Mouse (Mus musculus) limb, embryonic 14.5 days (tissue): ENCODE measurements around the gene Inpp5d. TPM values are rescaled to one million over a fixed set of nuclear protein-coding genes. Genes with fewer than 3 reads are reported as not detected.

Experiments
- ATAC-seq: fragments of 200-750 bp; cut with Nextera tagmentation; 2 replicates; pipeline ENCODE4 v1.8.0; 2017; ENCODE audit warnings: low read depth, moderate number of reproducible peaks, moderate TSS enrichment; ENCODE audit not compliant: low FRiP score
- DNase-seq: peaks from one replicate; pipeline ENCODE4 v3.0.0-alpha.2; 2015; ENCODE audit warnings: low spot score
- H3K27ac ChIP-seq: fragments of 300-500 bp; sonication (generic); replicated peaks from 2 replicates; pipeline ENCODE4 v1.5.1; 2014; ENCODE audit warnings: low read depth, mild to moderate bottlenecking, low read length, moderate library complexity, mixed read lengths
- H3K27me3 ChIP-seq: fragments of 300-500 bp; sonication (generic); 2 replicates; pipeline ENCODE4 v1.6.1; 2014; ENCODE audit warnings: low read length, mixed read lengths; ENCODE audit not compliant: control insufficient read depth, insufficient read depth
- H3K36me3 ChIP-seq: fragments of 300-500 bp; sonication (generic); 2 replicates; pipeline ENCODE4 v1.6.1; 2014; ENCODE audit warnings: mild to moderate bottlenecking, low read length, moderate library complexity, mixed read lengths; ENCODE audit not compliant: control insufficient read depth, insufficient read depth
- H3K4me1 ChIP-seq: fragments of 300-500 bp; sonication (generic); 2 replicates; pipeline ENCODE4 v1.6.1; 2014; ENCODE audit warnings: antibody characterized with exemption, low read length, mixed read lengths; ENCODE audit not compliant: control insufficient read depth, insufficient read depth
- H3K4me2 ChIP-seq: fragments of 300-500 bp; sonication (generic); replicated peaks from 2 replicates; pipeline ENCODE4 v1.6.1; 2014; ENCODE audit warnings: low read depth, mild to moderate bottlenecking, low read length, moderate library complexity; ENCODE audit not compliant: severe bottlenecking
- H3K4me3 ChIP-seq: fragments of 300-500 bp; sonication (generic); replicated peaks from 2 replicates; pipeline ENCODE4 v1.5.1; 2014; ENCODE audit warnings: low read length
- H3K9ac ChIP-seq: fragments of 300-500 bp; sonication (generic); 2 replicates; pipeline ENCODE4 v1.6.1; 2014; ENCODE audit warnings: mild to moderate bottlenecking, low read depth, low read length, moderate library complexity; ENCODE audit not compliant: severe bottlenecking
- H3K9me3 ChIP-seq: fragments of 300-500 bp; sonication (generic); 2 replicates; pipeline ENCODE4 v1.6.1; 2016; ENCODE audit warnings: low read length; ENCODE audit not compliant: control insufficient read depth
- POLR2A ChIP-seq: fragments of 200-500 bp; IDR thresholded peaks from 2 replicates; pipeline ENCODE4 v1.8.0; 2012; ENCODE audit warnings: inconsistent platforms, mild to moderate bottlenecking, moderate library complexity, borderline replicate concordance; ENCODE audit not compliant: insufficient read depth, insufficient read length; ENCODE audit errors: extremely low read depth
- WGBS: fragments of 180-500 bp; shearing (Covaris S2); extraction: QIAGEN DNeasy Blood & Tissue Kit; methylation state at CpG from one replicate; pipeline ENCODE4 v1.1.7; 2014; 5-methylcytosine and 5-hydroxymethylcytosine counted together
- polyA plus RNA-seq, 2 experiments: library from polyadenylated mRNA; depleted of rRNA in 1 of 2; stranded (reverse) in 1 of 2; unstranded in 1 of 2; fragments of >200 nt; fragmentation: Nextera tagmentation in 1 of 2; extraction: Ambion mirVana in 1 of 2; gene quantifications; 2 replicates each; pipeline versions ENCODE4 v1.2.1 to v1.2.3; 2012 to 2014

Gene Inpp5d
- polyA plus RNA-seq, 2 experiments: 5.9 to 9.7 TPM

DNA sequence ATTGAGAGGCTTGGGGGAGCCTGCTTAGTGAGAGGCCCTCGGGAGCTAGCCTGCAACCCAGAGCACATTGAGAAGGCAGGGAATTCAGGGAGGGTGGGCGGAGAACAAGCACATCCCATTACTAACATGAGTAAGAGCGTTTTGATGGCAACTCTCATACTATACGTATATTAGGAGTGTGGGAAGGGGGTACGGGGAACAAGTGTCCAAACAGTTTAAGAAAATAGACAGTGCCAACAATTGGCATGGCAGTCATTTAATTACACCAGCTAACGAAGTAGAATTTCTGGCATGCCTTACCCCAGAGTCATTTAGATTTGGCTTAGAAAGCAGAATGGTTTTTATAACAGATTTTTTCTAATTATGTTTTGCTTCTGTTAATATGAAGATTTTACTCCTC, 109.7 kb downstream of the Inpp5d start:
- no peak overlapping the region for H3K9ac ChIP-seq
- H3K27me3 ChIP-seq: no peaks in the 10 kb centered on the region
- no peak for TF ChIP-seq POLR2A
- WGBS: 77% methylated on average over 6 of the region's 6 CpGs
- no peak overlapping the region for H3K27ac ChIP-seq
- H3K9me3 ChIP-seq: no peaks in the 10 kb centered on the region
- no peaks in the 10 kb centered on the region for H3K36me3 ChIP-seq
- ATAC-seq (no peak), DNase-seq (no peak)
- H3K4me3 ChIP-seq: no peak overlapping the region
- H3K4me2 ChIP-seq: no peak overlapping the region
- no peaks in the 10 kb centered on the region for H3K4me1 ChIP-seq

DNA sequence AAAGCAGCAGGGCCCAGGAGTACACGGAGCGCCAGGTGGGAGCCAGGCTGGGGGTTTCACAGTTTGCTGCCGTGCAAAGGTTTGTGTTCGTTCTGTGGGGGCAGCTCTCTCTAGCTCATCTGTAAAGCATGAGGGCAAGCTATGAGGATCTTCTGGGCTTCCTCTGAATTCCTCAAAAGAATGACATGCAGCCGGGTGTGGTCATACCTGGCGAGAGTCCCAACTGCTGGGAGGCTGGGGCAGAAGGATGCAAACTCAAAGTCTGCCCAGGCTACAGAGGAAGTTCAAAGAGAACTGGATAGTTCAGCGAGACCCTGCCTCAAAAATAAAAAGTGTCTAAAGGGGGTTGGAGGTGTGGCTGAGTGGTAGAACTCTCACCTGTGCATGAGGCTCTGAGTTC, 110.2 kb downstream of the Inpp5d start:
- H3K4me3 ChIP-seq: no peak overlapping the region
- H3K4me2 ChIP-seq: no peak overlapping the region
- no peaks in the 10 kb centered on the region for H3K36me3 ChIP-seq
- no peaks in the 10 kb centered on the region for H3K4me1 ChIP-seq
- H3K9ac ChIP-seq: no peak overlapping the region
- DNase-seq (no peak), ATAC-seq (no peak)
- H3K27me3 ChIP-seq: no peaks in the 10 kb centered on the region
- no peaks in the 10 kb centered on the region for H3K9me3 ChIP-seq
- H3K27ac ChIP-seq: no peak overlapping the region
- no peak for TF ChIP-seq POLR2A
- 79% methylated on average over 7 of the region's 7 CpGs for WGBS

DNA sequence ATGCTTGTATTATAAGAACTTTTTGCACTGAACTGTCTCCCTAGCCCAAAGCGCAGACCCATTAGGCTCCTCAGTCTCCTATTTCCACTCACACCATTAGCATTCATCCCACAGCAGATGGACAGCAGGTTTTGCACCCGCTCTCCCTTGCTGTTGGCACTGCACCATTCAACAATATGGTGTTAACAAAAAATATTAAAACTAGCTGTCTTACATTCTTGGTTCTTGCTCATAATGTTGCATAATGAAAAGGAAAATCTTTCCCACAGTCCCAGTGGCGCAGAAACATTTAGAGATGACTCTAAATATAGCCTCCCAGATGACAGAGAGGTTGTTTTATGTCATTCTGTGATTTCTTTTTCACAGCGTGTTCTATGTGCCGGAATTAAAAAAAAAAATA, 113.1 kb downstream of the Inpp5d start:
- no peak for ATAC-seq
- TF ChIP-seq POLR2A: no peak

DNA sequence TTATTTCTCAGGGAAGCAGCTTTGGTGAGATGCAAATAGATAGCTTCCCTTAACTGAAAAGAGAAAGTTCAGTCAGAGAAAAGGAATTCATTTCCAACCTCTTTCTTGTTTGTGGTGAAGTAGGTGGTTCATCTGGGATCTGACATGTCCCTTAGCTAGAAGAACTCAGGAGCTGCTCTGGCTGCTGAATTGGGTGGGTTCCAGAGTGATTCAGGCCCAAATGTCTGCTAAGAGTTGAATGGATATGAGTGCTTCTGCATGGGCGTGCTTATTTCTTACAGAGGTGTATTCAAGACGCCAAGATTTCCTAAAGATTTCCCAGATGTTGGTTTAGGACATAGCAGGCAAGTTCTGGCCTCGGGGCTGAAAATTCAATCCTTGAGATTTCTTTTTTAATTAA, 114.0 kb downstream of the Inpp5d start:
- Histone ChIP-seq H3K27me3 (no peaks in the 10 kb centered on the region), H3K4me3 (no peak overlapping the region), H3K9me3 (no peaks in the 10 kb centered on the region), H3K27ac (no peak overlapping the region), H3K4me2 (no peak overlapping the region), H3K36me3 (no peaks in the 10 kb centered on the region), H3K4me1 (no peaks in the 10 kb centered on the region), H3K9ac (no peak overlapping the region)
- ATAC-seq (no peak), DNase-seq (no peak)
- 79% methylated on average over 3 of the region's 3 CpGs for WGBS
- TF ChIP-seq POLR2A: no peak

More for the DNA sequence above, 113.1 kb downstream of the Inpp5d start:
- Histone ChIP-seq H3K9me3 (no peaks in the 10 kb centered on the region), H3K4me2 (no peak overlapping the region), H3K4me3 (no peak overlapping the region), H3K27ac (no peak overlapping the region), H3K27me3 (no peaks in the 10 kb centered on the region), H3K4me1 (no peaks in the 10 kb centered on the region), H3K9ac (no peak overlapping the region), H3K36me3 (no peaks in the 10 kb centered on the region)
- no peak for DNase-seq
- WGBS: 87% methylated on average over 5 of the region's 5 CpGs

DNA sequence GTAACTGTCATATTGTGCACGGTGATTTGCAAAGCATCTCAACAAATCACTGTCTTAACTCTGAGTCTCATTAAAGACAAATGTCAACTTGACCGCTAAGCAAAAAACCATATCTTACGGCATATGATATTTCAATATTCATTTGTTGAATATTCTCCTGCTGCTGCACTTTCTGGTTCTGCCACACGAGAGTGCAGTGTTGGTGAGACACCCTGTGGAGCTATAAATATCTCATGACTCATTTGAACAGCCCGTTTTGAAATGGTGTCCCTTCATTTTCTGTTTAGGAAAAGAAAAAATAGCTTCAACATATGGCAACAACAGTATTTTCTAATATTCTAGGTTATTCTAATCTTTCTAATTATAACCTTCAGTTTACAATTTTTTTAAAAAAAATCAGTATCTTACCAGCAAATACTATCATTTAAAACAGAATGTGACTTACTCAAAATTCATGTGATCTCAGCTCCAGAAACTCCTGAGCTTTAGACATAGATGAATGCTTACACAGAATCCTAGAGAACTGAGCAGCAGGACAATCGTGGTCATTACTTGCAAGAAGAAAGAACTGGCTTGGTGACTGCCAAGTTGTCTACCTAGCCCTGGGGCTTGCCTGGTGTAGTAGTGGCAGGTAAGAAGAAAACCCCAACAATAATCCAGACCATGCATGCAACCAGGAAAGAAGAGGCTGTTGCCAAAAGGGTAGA, 120.6 kb downstream of the Inpp5d start:
- H3K9ac ChIP-seq: no peak overlapping the region
- no peak overlapping the region for H3K4me2 ChIP-seq
- no peaks in the 10 kb centered on the region for H3K4me1 ChIP-seq
- H3K4me3 ChIP-seq: no peak overlapping the region
- no peaks in the 10 kb centered on the region for H3K36me3 ChIP-seq
- no peak for ATAC-seq
- H3K9me3 ChIP-seq: no peaks in the 10 kb centered on the region
- H3K27ac ChIP-seq: no peak overlapping the region
- no peak for DNase-seq
- TF ChIP-seq POLR2A: no peak
- WGBS: 73% methylated on average over 6 of the region's 6 CpGs
- no peaks in the 10 kb centered on the region for H3K27me3 ChIP-seq
